Mouse (Mus musculus) neutrophil, adult 83 days (primary cell): Measurements from ENCODE around the gene Lypd6. TPM values are rescaled to one million over a fixed set of nuclear protein-coding genes. Genes with fewer than 3 reads are reported as not detected.

Experiments
- total RNA-seq, 2 experiments: library from RNA; stranded (reverse); gene quantifications; one replicate each; pipeline ENCODE4 v1.2.4; 2023

Lypd6 gene
- total RNA-seq, result not detected

GRCm38 (mm10) chr2:50066246-50066967, at the start of gene Lypd6:
Lypd6 (plus strand) TSS chr2:50066429.

Other genes starting within 250 kb of the Lypd6 start
- 10 to 100 TPM; 32.3 to 36.9 TPM for gene Mmadhc, start 230.4 kb downstream of the Lypd6 start, total RNA-seq